Mouse (Mus musculus) spleen, postnatal 14 days (tissue): Measurements from ENCODE around the gene Megf6.

Source experiments
- DNase-seq, 2 experiments: peaks; one replicate each; pipeline ENCODE4 v3.0.0; 2021 to 2022; ENCODE audit warnings: low spot score in 2 of 2

Megf6 gene

DNA sequence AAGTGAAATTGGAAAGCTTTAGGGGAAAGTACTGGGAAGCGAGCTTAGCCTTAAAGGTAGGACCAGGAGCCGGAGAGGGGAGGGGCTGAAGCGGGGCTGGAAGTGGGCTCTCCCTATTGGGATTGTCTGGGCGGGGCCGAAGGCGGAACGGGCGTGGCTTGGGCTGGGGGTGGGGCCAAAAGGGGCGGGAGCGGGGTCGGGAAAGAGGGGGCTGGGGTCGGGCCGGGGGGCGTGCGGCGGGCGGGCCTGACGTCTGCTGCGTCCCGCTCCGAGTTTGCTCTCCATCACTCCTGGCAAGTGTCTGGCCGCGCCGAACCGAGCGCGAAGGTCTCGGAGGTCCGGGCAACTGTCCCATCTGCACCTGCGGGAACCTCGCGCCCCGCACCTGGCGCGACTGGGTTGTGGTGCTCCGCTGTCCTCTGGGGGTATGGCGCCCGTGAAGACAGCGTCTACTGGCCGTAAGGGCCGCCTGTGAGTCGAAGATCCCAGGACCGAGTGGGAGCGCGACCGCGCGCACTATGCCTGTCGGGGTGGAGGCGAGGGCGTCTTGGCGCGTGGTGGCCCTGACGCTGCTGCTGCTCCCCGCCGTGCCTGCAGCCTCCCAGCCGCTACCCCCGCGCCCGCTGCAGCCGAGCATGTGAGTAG, at the start of gene Megf6:
Gene Megf6 (plus strand): TSS at position 225 of the 645 bp plus-strand sequence.
- DNase-seq: no peak

GRCm38 (mm10) chr4:154121800-154122199, 48.7 kb upstream of the Megf6 start:
- DNase-seq: no peak

- DNase-seq: no peak
Measured at GRCm38 (mm10) chr4:154122374-154122773, 48.2 kb upstream of the Megf6 start.

DNA sequence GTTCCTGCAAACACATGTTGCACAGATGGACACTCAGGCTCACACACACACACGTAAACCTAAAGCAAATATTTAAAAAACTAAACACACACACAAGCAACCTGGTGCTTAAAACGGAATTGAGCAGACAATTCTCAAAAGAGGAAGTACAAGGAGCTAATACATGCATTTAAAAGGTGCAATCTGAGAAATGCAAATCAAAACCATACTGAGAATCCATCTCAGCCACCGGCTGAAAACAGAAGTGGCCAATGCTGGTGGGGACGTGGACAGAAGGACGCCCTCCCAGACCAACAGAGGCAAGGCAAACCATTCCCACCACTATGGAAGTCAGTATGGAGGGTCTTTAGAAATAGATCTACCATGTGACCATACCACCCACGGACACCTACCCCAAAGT, 47.0 kb upstream of the Megf6 start:
- no peak for DNase-seq

GRCm38 (mm10) chr4:154125202-154125601, 45.3 kb upstream of the Megf6 start:
- DNase-seq: no peak

DNA sequence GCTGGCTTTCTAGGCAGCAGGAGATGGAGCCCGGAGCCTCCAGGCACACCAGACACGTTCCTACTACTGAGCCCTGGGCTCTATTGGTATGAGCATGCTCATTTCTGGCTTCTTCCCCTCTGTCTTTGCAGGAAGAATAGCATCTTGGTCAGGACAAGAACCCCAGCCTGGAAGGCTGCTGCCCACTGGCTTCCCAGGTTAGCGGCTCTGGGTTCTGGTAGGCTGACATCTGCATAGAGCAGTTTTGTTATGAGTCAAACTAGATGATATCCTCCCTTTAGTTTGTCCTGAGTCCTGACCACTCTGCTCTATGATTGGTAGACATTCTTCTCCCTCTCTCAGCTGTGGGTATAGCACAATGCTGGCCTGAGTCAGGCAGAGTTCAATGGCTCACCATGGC, 43.3 kb upstream of the Megf6 start:
- DNase-seq: no peak

DNA sequence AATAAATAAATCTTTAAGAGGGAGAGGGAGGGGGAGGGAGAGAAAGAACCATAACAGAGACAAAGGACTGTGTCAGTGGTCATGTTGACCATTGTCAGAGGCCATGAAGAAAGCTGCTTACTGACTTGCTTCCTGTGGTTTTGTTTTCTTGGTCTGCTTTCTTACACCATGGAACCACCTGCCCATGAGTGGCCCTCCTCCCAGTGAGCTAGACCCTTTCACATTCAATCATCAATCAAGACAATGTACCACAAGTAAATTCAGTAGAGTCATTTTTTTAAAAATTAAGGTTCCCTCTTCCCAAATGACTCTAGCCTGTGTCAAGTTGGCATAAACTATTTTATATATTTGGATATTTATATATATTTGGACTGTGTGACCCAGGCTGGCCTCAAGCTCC, 40.6 kb upstream of the Megf6 start:
- no peak for DNase-seq

- DNase-seq: no peak
Measured at GRCm38 (mm10) chr4:154131894-154132293, 38.6 kb upstream of the Megf6 start.

DNA sequence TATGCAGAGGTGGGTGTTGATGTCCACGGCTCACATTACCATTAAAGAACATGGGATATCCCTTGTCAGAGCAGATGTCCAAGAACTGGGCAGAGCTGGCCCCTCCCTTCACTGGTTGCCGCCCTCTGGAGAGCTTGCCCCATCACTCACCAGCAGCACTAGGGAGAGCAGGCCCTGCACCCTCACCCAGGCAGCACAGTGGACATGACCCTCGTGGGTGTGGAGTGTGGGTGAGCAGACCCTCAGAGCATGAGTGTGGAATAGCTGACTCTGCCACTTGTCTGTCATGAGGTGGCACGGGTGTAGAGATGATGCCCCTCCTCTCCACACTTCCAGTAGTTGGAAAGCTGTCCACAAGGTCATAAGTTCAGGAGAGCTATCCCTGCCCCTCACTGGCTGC, 35.7 kb upstream of the Megf6 start:
- DNase-seq: no peak

GRCm38 (mm10) chr4:154137139-154137538, 33.4 kb upstream of the Megf6 start:
- no peak for DNase-seq

DNA sequence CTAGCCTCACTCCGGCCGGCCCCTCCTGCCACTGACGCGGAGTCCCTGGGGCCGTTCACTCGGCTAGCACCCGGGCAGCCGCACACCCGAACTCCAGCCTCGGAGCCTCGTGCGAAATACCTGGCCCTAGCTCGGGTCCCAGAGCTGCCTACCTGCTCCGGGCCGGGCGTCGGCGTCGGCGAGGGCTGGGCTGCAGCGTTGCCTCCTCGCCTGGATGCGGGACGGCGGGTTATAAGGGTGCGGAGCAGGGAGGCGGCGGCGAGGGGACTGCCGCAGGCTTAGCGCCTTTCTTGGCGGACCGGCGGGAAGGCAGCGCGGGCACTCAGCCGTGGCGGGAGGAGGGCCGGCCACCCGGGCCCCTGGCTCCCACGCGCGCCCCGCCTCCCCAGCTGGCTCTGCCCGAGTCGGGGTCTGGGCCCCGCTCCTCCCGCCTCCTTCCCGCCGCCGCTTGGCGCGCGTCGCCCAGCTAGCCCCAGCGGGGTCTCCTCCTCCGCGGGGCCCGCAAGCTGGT, 30.8 kb upstream of the Megf6 start:
- DNase-seq: no peak

- DNase-seq: no peak
Measured at GRCm38 (mm10) chr4:154140182-154140212, 30.5 kb upstream of the Megf6 start, which contains the start of gene Trp73. Gene Trp73 (minus strand): TSS chr4:154140208.

DNA sequence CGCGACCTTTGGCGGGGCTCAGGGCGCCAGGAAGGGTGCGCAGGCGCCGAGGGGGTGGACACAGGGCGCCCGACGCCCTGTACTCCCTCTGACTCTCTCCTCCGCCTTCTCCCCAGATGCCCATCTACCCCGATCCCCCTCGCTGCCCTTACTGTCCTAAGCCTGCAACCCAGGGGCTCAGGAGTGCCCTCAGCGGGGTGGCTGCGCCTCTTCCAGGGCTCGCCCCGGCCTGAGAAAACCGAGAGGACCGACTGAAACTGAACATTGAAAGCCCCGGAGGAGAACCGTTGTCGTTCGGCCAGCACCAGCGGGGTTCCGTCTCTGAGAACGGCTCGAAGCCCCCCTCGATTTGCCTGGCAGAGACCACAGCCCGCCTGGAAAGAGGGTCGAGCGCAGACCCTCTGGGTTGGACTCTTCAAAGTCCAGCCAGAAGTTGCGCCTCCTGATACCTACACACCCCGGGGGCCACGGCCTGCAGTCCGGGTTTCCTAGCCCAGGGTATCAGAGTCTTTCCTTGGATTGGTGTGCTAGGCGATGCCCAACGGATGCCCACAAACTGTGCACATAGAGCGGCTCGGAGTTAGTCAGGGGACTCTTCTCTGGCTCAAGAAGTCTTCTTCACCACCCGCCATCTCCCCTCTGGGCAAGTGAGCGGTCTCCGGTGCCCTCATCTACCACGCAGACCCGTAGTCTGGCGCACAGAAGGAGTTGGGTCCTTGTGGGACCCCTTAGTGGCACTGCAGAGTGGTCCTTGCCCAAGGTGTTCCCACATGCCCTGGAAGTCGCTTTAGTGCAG, 30.1 kb upstream of the Megf6 start:
- DNase-seq: no peak

DNA sequence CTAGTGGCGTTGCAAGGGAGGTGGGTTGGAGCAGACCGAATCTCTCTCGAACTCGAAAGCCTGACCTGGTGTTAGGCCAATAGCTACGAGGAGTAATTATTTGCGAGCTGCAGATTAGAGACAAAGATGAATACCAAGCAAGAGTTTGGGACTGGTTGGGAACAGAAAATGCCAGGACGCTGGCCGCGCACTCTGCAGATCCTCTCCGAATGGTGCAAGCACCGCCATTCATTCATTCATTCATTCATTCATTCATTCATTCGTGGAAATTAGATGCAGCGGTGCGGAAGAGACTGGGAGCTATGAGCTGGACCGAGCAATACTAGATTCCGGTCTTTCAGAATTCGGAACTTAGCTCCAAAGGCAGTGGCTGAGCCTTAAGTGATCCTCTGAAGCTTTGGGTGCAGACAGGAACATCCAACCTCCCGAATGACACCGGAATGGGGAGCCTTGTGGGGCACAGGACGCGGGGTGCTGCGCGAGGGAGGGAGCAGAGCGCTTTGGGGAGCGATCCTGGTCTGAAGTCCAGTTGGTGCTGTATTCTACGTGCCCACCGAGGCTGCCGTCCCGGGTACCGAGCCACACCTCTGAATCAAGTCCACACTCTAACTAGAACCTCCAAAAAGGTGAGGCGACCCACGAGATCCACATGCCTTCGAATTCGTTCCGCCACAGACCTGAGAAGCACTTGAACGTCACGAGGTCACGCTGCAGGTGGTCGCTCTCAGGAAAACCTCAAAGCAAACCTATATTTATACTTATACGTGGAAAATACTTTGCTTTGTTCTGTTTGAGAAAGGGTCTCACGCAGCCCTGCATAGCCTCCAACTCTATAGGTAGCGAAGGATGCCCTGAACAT, 29.3 kb upstream of the Megf6 start:
- DNase-seq: no peak

DNA sequence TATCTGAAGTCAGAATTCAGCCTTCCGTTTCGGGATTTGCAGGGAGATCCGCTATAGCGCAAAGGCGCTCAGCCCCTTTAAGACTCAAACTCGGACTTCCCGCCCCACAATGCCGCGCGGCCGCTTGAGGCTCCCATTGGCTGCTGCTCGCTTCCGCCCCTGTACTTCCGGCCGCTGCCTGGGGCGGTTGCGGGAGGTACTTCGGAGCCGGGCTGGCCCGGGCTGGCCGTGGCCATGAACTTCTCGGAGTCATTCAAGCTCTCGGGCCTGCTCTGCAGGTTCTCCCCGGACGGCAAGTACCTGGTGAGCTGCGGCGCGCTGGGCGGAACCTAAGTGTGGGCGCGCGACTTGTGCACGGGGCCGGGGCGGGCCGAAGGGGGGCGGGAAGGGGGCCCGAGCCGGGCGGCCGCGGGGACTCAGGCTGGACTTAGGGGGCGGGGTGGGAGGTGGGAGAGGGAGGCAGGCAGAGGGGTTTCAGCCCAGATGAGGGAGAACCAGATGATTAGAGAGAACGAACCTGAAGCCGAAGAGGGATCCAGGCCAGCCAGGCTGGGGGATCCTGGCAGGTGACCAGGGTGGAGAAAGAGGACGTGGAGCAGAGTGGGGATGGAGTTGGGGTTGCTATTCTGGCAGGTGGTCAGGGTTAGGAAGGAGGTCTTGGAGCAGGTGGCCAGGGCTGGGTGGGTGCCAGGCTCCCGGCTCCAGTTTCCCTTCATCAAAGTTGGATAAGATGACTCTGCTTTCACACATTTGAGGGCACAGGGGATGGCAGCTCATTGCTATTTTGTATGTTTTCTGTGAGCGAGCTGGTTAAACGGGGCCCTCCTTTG, 28.1 kb upstream of the Megf6 start, which contains the start of gene Wrap73:
Gene Wrap73 (plus strand): TSS at position 162 of the 830 bp plus-strand sequence.
- DNase-seq: peak; percentile 70 to 80

- no peak for DNase-seq
Measured at GRCm38 (mm10) chr4:154144712-154145111, 25.8 kb upstream of the Megf6 start.

- no peak for DNase-seq
Measured at GRCm38 (mm10) chr4:154146342-154146741, 24.2 kb upstream of the Megf6 start.

- DNase-seq: no peak
Measured at GRCm38 (mm10) chr4:154154104-154154503, 16.4 kb upstream of the Megf6 start.

GRCm38 (mm10) chr4:154156050-154156449, 14.5 kb upstream of the Megf6 start:
- no peak for DNase-seq

GRCm38 (mm10) chr4:154157970-154158662, 12.4 kb upstream of the Megf6 start:
- no peak for DNase-seq

GRCm38 (mm10) chr4:154159002-154159401, 11.5 kb upstream of the Megf6 start:
- peak; percentile 76 to 88 for DNase-seq
